Mouse (Mus musculus) hindbrain, embryonic 13.5 days (tissue): ENCODE results near the gene Cdk5rap2. TPM values are rescaled to one million over a fixed set of nuclear protein-coding genes. Genes with fewer than 3 reads are reported as not detected.

Experiments
- ATAC-seq: fragments of 200-750 bp; cut with Nextera tagmentation; 2 replicates; pipeline ENCODE4 v1.8.0; 2017; ENCODE audit warnings: moderate TSS enrichment; ENCODE audit not compliant: low FRiP score
- H3K27ac ChIP-seq: fragments of 300-500 bp; sonication (generic); 2 replicates; pipeline ENCODE4 v1.5.1; 2015; ENCODE audit warnings: inconsistent platforms, mild to moderate bottlenecking, moderate library complexity
- H3K27me3 ChIP-seq: fragments of 300-500 bp; sonication (generic); 2 replicates; pipeline ENCODE4 v1.6.1; 2015; ENCODE audit warnings: mild to moderate bottlenecking, inconsistent platforms
- H3K36me3 ChIP-seq: fragments of 300-500 bp; sonication (generic); 2 replicates; pipeline ENCODE4 v1.6.1; 2015; ENCODE audit warnings: mild to moderate bottlenecking, inconsistent platforms
- H3K4me1 ChIP-seq: fragments of 300-500 bp; sonication (generic); replicated peaks from 2 replicates; pipeline ENCODE4 v1.6.1; 2015; ENCODE audit warnings: inconsistent platforms
- H3K4me2 ChIP-seq: fragments of 300-500 bp; sonication (generic); 2 replicates; pipeline ENCODE4 v1.6.1; 2015; ENCODE audit warnings: inconsistent platforms, mild to moderate bottlenecking, moderate library complexity
- H3K4me3 ChIP-seq: fragments of 300-500 bp; sonication (generic); 2 replicates; pipeline ENCODE4 v1.5.1; 2015; ENCODE audit warnings: mild to moderate bottlenecking, inconsistent platforms
- H3K9ac ChIP-seq: fragments of 300-500 bp; sonication (generic); 2 replicates; pipeline ENCODE4 v1.6.1; 2015; ENCODE audit warnings: mild to moderate bottlenecking, inconsistent platforms
- H3K9me3 ChIP-seq: fragments of 300-500 bp; sonication (generic); 2 replicates; pipeline ENCODE4 v1.6.1; 2016; ENCODE audit warnings: inconsistent platforms
- WGBS: fragments of 180-500 bp; shearing (Covaris S2); methylation state at CpG from one replicate; pipeline ENCODE4 v1.1.7; 2015; 5-methylcytosine and 5-hydroxymethylcytosine counted together
- polyA plus RNA-seq: library from polyadenylated mRNA; unstranded; fragments of >200 nt; fragmentation: Nextera tagmentation; extraction: Ambion mirVana; gene quantifications from 2 replicates; pipeline ENCODE4 v1.2.1, GENCODE M21; 2015

Cdk5rap2 gene
- polyA plus RNA-seq, 1 experiment from 2014 or later, result 12.5 TPM

DNA sequence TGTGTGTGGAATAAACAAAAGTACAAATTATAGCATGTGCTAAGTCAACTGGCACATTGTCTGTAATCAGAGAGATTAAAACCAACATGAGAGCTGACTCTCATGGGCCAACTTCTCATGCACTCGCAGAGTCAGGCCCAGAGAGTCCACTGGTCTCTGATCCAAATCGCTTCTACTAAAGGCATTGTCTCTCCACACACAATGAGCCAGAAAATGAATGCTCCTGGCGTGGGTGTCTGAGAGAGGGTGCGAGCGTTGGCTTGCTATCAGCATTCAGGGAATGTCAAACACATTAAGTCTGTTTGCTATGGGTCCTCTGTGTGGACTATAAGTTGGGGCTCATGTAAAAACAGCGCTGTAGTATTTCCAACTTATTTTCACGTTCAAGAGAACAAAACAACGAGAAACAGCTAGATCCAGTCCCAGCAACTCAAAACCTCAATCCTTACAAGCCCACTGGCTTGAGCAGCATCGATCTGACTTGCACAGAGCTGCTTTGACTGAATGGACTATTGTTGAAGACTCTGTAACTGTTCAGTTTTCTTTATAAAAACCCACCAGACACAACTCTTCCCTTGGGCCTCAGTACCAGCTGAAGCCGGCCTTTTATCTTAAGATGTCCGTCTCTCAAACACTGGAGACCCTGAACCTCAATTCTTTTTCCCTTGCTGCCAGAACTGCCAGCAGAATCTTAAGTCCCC is 74.6 kb downstream of the Cdk5rap2 start:
- peaks cover 12% of the 10 kb centered on the region; the same call in 1 of the 2 replicates for H3K36me3 ChIP-seq
- H3K4me1 ChIP-seq, result peaks cover 14% of the 10 kb centered on the region
- 48% methylated on average over 11 of the region's 11 CpGs for WGBS
- H3K4me2 ChIP-seq, result no peak overlapping the region
- H3K27me3 ChIP-seq, result no peaks in the 10 kb centered on the region
- H3K27ac ChIP-seq, result peak overlapping the region; percentile 19; the same call in 1 of the 2 replicates
- no peak overlapping the region for H3K9ac ChIP-seq
- no peak overlapping the region for H3K4me3 ChIP-seq
- ATAC-seq, result no peak
- no peaks in the 10 kb centered on the region for H3K9me3 ChIP-seq

DNA sequence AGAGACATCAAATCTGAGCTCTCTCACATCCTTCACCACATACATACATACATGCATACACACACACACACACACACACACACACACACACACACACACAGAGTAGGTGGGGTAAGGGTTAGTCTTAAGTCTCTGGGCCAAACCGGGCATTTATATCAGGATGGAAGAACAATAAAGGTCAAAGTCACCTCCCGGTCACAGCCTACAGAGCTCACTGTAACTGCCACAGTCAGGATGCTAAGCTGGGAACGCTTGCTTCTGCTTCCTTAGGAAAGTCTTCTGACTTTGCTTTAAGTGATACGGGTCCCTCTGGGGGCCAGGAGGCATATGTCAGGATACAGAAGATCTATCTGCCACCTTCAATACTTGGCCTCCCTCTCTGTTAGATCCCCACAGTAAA is 75.2 kb downstream of the Cdk5rap2 start:
- H3K9me3 ChIP-seq, result no peaks in the 10 kb centered on the region
- no peaks in the 10 kb centered on the region for H3K27me3 ChIP-seq
- no peak overlapping the region for H3K4me2 ChIP-seq
- no peak overlapping the region for H3K27ac ChIP-seq
- H3K4me3 ChIP-seq, result no peak overlapping the region
- H3K36me3 ChIP-seq, result peaks cover 12% of the 10 kb centered on the region; the same call in 1 of the 2 replicates
- peaks cover 14% of the 10 kb centered on the region for H3K4me1 ChIP-seq
- no peak overlapping the region for H3K9ac ChIP-seq
- WGBS, result 65% methylated on average over 4 of the region's 4 CpGs
- ATAC-seq, result 0 out of 2 replicates have a peak, but pooled peaks have one; percentile 24

DNA sequence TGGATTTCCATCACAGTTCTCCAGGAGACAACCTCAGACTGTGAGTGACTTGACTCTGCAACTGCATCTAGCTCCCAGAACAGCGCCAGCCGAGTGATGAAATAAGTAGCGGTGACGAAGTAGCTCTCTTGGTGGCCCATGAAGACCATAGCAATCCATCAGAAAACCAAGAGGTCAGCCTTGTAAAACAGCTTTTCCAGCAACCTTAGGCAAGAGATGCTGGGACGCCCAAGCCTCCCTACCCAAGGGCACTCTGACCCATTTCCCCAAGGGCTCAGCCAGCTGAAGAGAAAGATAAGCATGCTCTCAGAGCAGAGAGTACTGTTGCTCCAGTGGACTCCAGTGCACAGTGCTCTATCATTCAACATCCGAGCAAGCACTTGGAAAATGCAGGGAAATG is 77.3 kb downstream of the Cdk5rap2 start:
- WGBS, result 77% methylated on average over 6 of the region's 6 CpGs
- peaks cover 14% of the 10 kb centered on the region for H3K4me1 ChIP-seq
- no peak overlapping the region for H3K27ac ChIP-seq
- ATAC-seq, result no peak
- H3K9me3 ChIP-seq, result no peaks in the 10 kb centered on the region
- peaks cover 7% of the 10 kb centered on the region; the same call in 1 of the 2 replicates for H3K36me3 ChIP-seq
- no peaks in the 10 kb centered on the region for H3K27me3 ChIP-seq
- H3K9ac ChIP-seq, result no peak overlapping the region
- no peak overlapping the region for H3K4me3 ChIP-seq
- no peak overlapping the region for H3K4me2 ChIP-seq

DNA sequence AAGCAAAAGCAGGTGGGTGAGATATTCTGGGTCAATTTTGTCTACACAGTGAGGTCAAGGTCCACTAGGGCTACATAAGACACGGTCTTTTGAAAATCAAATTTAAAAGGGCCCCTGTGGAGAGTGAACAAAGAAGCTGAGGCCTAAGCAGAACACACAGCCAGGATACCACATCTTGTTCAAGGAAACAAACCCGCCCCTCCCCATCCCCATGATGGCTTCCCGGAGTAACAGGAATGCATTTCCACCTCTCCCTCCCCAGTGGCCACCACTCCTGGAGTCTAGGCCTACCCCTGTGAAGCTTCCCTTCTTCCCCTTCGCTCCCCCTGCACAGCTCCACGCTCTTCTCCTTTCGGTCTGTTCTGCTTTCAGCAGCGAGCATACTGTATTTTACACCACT is 77.7 kb downstream of the Cdk5rap2 start:
- Histone ChIP-seq H3K27me3 (no peaks in the 10 kb centered on the region), H3K4me2 (no peak overlapping the region), H3K4me1 (peaks cover 14% of the 10 kb centered on the region), H3K36me3 (peaks cover 5% of the 10 kb centered on the region; the same call in 1 of the 2 replicates), H3K27ac (no peak overlapping the region), H3K9me3 (no peaks in the 10 kb centered on the region), H3K4me3 (no peak overlapping the region), H3K9ac (no peak overlapping the region)
- 52% methylated on average over 7 of the region's 7 CpGs for WGBS
- no peak for ATAC-seq

DNA sequence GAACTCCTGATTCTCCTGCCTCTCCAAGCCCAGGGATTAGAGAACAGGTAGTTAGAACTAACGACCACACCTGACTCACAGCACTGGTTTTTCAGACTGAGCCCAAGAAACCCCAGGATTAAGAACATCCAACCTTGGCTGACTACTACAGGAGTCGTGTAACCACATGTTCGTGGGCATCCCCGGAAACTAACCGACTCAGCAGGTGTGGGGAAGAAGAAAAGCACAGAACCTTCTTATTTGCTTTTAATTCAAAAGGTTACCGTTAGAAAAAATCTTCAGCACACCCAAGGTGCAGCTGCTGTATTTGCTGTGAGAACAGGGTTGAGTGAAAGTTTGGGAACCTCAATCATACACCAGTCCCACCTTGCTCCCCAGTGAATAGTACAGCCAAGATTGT is 79.1 kb downstream of the Cdk5rap2 start:
- 91% methylated on average over 6 of the region's 6 CpGs for WGBS
- H3K36me3 ChIP-seq, result no peaks in the 10 kb centered on the region
- H3K9ac ChIP-seq, result no peak overlapping the region
- no peak for ATAC-seq
- H3K27ac ChIP-seq, result no peak overlapping the region
- no peaks in the 10 kb centered on the region for H3K27me3 ChIP-seq
- H3K4me1 ChIP-seq, result peaks cover 14% of the 10 kb centered on the region
- no peak overlapping the region for H3K4me2 ChIP-seq
- no peak overlapping the region for H3K4me3 ChIP-seq
- H3K9me3 ChIP-seq, result no peaks in the 10 kb centered on the region

DNA sequence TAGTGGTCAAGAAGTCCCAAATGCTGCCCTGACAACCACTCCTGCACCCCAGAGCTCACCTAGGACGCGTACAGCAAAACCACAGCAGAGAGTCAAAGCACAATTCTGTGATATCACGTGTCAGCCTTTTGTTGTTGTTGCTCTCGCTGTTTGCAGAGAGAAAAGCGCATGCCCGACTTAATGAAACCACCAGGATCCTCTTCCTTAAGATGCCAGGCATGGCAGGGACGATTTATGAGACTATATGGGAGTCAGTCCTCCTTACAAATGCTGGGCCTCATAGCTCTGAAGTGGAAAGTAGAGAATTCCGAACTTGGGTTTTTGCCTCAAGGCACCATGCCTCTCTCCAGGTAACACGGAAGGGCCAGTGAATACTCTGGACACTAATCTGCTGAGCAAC is 82.2 kb downstream of the Cdk5rap2 start:
- no peaks in the 10 kb centered on the region for H3K4me1 ChIP-seq
- ATAC-seq, result no peak
- H3K27me3 ChIP-seq, result no peaks in the 10 kb centered on the region
- H3K36me3 ChIP-seq, result 0 out of 2 replicates have a peak, but pooled peaks cover 2% of the 10 kb centered on the region
- no peak overlapping the region for H3K27ac ChIP-seq
- 93% methylated on average over 9 of the region's 9 CpGs for WGBS
- H3K4me3 ChIP-seq, result no peak overlapping the region
- H3K4me2 ChIP-seq, result no peak overlapping the region
- no peaks in the 10 kb centered on the region for H3K9me3 ChIP-seq
- H3K9ac ChIP-seq, result no peak overlapping the region

DNA sequence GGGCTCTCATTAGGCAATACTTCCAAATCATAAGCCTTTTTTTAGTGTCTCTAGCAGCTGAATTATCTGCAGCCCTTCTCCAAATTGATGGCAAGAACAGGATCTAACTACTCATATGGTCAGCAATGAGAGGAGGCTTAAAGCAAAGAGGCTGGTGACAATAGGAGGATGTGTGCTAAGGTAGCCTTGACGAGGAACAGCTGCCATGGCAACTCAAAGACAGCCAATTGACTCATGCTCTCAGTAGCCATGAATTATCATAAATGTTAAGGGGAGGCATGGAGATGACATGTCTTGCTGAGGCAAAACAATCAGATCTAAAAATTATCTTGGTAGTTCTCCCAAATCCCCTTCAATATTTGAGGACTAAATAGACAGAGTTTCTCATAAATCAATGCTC is 82.8 kb downstream of the Cdk5rap2 start:
- 29% methylated on average over 1 of the region's 1 CpGs for WGBS
- Histone ChIP-seq H3K9me3 (no peaks in the 10 kb centered on the region), H3K4me1 (no peaks in the 10 kb centered on the region), H3K27me3 (no peaks in the 10 kb centered on the region), H3K36me3 (0 out of 2 replicates have a peak, but pooled peaks cover 4% of the 10 kb centered on the region), H3K27ac (no peak overlapping the region), H3K4me2 (no peak overlapping the region), H3K9ac (no peak overlapping the region), H3K4me3 (no peak overlapping the region)
- ATAC-seq, result no peak

DNA sequence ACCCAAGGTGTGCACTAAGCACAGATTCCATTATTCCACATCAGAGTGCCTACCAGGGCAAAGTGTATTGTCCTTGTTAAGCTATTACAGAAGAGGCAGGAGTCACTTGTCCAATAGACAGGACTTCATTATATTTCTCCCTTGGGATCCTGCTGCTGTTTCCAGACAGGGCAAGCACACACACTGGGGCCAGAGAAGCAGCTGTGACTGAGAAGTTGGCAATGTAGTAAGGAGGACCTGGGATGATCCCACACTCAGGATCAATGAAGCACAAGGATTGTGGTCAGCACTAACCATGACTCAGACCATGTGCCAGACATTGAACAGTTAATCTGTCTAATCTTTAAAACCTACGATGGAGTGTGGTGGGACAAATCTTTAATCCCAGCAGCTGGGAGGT is 88.7 kb downstream of the Cdk5rap2 start:
- no peak overlapping the region for H3K4me2 ChIP-seq
- peaks cover 7% of the 10 kb centered on the region; the same call in 1 of the 2 replicates for H3K4me1 ChIP-seq
- no peak overlapping the region for H3K4me3 ChIP-seq
- H3K27me3 ChIP-seq, result no peaks in the 10 kb centered on the region
- ATAC-seq, result no peak; the same call in 1 of the 2 replicates
- H3K9me3 ChIP-seq, result no peaks in the 10 kb centered on the region
- WGBS, result 84% methylated on average over 1 of the region's 1 CpGs
- H3K36me3 ChIP-seq, result peaks cover 12% of the 10 kb centered on the region
- H3K9ac ChIP-seq, result no peak overlapping the region
- H3K27ac ChIP-seq, result no peak overlapping the region

DNA sequence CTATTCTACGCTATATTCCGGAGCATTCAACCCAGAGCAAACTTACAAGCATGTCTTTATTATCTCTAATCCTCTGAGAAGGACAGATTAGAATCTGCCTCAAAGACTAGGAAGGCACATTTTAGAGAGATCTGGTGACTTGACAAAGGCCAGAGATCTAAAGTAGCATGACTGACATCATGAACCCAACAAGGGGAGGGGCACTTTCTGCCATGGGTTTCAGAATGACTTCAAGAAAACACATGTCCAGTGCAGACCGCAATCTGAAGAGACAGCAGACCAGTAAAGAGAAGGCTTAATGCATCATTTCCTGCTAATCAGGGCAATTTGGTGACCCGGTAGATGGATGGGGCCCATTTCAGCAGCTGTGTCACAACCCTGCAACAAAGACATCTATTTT is 98.1 kb downstream of the Cdk5rap2 start:
- Histone ChIP-seq H3K27me3 (no peaks in the 10 kb centered on the region), H3K9ac (no peak overlapping the region), H3K4me2 (no peak overlapping the region), H3K4me3 (no peak overlapping the region), H3K4me1 (peaks cover 17% of the 10 kb centered on the region), H3K27ac (no peak overlapping the region), H3K36me3 (peaks cover 25% of the 10 kb centered on the region), H3K9me3 (no peaks in the 10 kb centered on the region)
- ATAC-seq, result no peak
- 87% methylated on average over 4 of the region's 4 CpGs for WGBS

DNA sequence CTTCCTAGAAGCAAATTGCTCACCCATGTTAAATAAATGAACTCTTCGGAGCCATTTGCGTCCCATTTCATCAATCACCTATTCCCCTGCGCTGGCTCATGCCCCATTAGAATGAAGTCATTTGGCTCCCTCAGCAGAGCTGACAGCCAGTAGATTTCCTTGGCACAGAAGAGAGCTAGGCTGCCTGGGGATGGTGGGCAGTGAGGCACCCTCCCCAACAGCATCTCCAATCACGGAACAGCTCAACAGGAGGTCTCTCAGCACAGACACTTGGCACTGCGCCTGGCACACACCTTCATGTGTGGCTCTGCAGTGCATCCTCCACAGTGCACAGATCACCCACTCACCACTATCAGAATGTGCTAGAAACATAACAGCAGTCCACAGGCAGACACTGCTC is 98.7 kb downstream of the Cdk5rap2 start:
- peak overlapping the region; percentile 65 for H3K27ac ChIP-seq
- H3K36me3 ChIP-seq, result peaks cover 18% of the 10 kb centered on the region
- H3K4me1 ChIP-seq, result peaks cover 17% of the 10 kb centered on the region
- WGBS, result 55% methylated on average over 5 of the region's 5 CpGs
- H3K4me2 ChIP-seq, result no peak overlapping the region
- ATAC-seq, result peak; percentile 82
- no peak overlapping the region for H3K9ac ChIP-seq
- H3K27me3 ChIP-seq, result no peaks in the 10 kb centered on the region
- H3K4me3 ChIP-seq, result no peak overlapping the region
- H3K9me3 ChIP-seq, result no peaks in the 10 kb centered on the region

DNA sequence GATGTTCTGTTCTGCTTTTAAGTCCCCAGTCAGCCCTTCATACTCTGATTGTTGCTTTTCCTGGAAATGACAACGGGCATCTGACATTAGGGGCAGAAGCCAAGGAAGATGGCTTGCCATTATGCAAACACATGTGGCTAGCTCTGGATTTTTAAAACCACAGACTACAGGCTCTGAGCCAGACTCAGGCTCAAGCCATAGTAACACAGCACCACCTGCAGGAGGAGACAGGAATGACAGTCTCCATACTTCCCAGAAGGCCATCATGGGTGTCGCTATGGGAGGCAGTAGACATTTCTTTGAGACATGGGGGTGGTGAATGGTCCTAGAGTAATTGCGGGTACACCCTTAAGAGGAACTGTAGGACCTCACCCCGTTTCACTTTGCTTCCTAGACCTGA is 103.0 kb downstream of the Cdk5rap2 start:
- Histone ChIP-seq H3K4me2 (no peak overlapping the region), H3K27me3 (no peaks in the 10 kb centered on the region), H3K9me3 (no peaks in the 10 kb centered on the region), H3K9ac (no peak overlapping the region), H3K27ac (no peak overlapping the region), H3K36me3 (peaks cover 3% of the 10 kb centered on the region; the same call in 1 of the 2 replicates), H3K4me3 (no peak overlapping the region), H3K4me1 (peaks cover 17% of the 10 kb centered on the region)
- ATAC-seq, result no peak
- 72% methylated on average over 4 of the region's 4 CpGs for WGBS

DNA sequence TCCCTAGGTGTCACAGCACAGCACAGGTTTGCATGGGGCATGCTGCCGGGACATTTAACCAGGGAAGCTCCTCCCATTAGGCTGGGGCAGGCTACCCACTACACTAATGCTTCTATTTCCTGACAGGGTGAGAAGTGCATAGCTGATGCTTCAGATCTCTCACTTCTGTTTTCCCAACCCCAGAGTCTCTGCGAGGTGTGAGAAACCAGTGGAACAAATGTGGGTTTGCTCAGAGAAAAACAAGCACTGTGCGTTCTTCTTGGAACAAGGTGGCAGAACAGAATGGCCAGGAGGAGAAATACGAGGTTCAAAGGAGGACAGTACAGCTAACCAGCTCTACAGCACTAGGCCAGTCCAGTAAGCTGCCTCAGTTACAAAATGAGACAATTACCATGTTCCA is 106.4 kb downstream of the Cdk5rap2 start:
- Histone ChIP-seq H3K36me3 (peaks cover 22% of the 10 kb centered on the region), H3K4me3 (no peak overlapping the region), H3K27me3 (no peaks in the 10 kb centered on the region), H3K4me2 (no peak overlapping the region), H3K4me1 (no peaks in the 10 kb centered on the region; the same call in 1 of the 2 replicates), H3K27ac (no peak overlapping the region), H3K9me3 (no peaks in the 10 kb centered on the region), H3K9ac (no peak overlapping the region)
- WGBS, result 88% methylated on average over 4 of the region's 4 CpGs
- ATAC-seq, result no peak

DNA sequence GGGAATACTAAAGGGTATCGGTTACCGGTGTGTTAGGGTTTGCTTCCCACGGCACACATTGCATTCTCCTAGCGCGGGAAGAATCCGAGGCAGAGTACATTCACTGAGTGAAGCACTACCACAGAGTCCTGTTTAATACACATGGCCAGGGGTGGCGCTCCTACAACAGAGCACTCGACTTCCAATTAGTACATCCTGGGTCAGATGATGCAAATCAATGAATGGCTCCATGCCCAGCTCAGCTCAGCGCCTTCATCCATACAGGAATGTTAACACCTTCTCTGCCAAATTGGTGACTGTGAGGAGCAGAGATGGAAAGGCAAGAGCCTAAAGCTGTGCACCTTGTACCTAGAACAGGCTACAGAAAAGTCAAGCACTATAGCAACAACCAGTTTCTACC is 109.1 kb downstream of the Cdk5rap2 start:
- Histone ChIP-seq H3K27ac (no peak overlapping the region), H3K4me2 (no peak overlapping the region), H3K4me3 (no peak overlapping the region), H3K27me3 (no peaks in the 10 kb centered on the region), H3K36me3 (peaks cover 33% of the 10 kb centered on the region), H3K4me1 (no peaks in the 10 kb centered on the region; the same call in 1 of the 2 replicates), H3K9ac (no peak overlapping the region), H3K9me3 (no peaks in the 10 kb centered on the region)
- ATAC-seq, result peak; percentile 40
- 86% methylated on average over 9 of the region's 9 CpGs for WGBS
